Mouse (Mus musculus) G1E (cell line): Measurements from ENCODE around the gene Bag5. TPM values are rescaled to one million over a fixed set of nuclear protein-coding genes. Genes with fewer than 3 reads are reported as not detected.
A peak's percentile ranks its signal among the peaks of the same experiment; 100 is the strongest.

Source experiments
- ATAC-seq: 2 replicates; pipeline ENCODE4 v1.8.0; 2016; ENCODE audit warnings: mild to moderate bottlenecking; ENCODE audit not compliant: insufficient number of reproducible peaks, poor library complexity, low FRiP score, severe bottlenecking; ENCODE audit errors: extremely low read depth
- DNase-seq: peaks from one replicate; pipeline ENCODE4 v3.0.0; 2012; ENCODE audit warnings: low spot score
- H3K27me3 ChIP-seq: 2 replicates; pipeline ENCODE4 v1.6.1; 2012; ENCODE audit warnings: mild to moderate bottlenecking, low read length, inconsistent platforms; ENCODE audit not compliant: insufficient read depth
- H3K36me3 ChIP-seq: replicated peaks from 2 replicates; pipeline ENCODE3; 2012; ENCODE audit warnings: mild to moderate bottlenecking, inconsistent platforms
- H3K4me1 ChIP-seq: 2 replicates; pipeline ENCODE4 v1.6.1; 2012; ENCODE audit warnings: low read depth, low read length, inconsistent platforms, mixed read lengths; ENCODE audit not compliant: insufficient read depth
- H3K4me3 ChIP-seq: 2 replicates; pipeline ENCODE4 v1.5.1; 2012; ENCODE audit warnings: low read depth, mild to moderate bottlenecking, inconsistent platforms, low read length, moderate library complexity, mixed read lengths
- H3K9me3 ChIP-seq: replicated peaks from 2 replicates; pipeline ENCODE4 v1.6.1; 2012; ENCODE audit warnings: inconsistent platforms
- CTCF ChIP-seq: IDR thresholded peaks from 2 replicates; pipeline ENCODE4 v1.5.1; 2012; ENCODE audit warnings: low read depth, low read length, inconsistent platforms, mixed read lengths
- GATA1 ChIP-seq: IDR thresholded peaks from 2 replicates; pipeline ENCODE4 v1.6.1; 2012; ENCODE audit warnings: borderline replicate concordance, low read length, inconsistent platforms, mixed read lengths
- GATA2 ChIP-seq: IDR thresholded peaks from 2 replicates; pipeline ENCODE4 v1.6.1; 2012; ENCODE audit warnings: low read depth, low read length, inconsistent platforms, borderline replicate concordance
- POLR2AphosphoS5 ChIP-seq: IDR thresholded peaks from 2 replicates; pipeline ENCODE4 v1.6.1; 2012; ENCODE audit warnings: low read depth, low read length, inconsistent platforms; ENCODE audit not compliant: insufficient replicate concordance
- TAL1 ChIP-seq: conservative IDR thresholded peaks from 2 replicates; pipeline ENCODE4 v1.6.1; 2012; ENCODE audit warnings: low read depth, low read length, inconsistent platforms, mixed read lengths
- polyA plus RNA-seq: library from polyadenylated mRNA; stranded (reverse); fragments of >175 nt; gene quantifications from 2 replicates; pipeline ENCODE4 v1.2.3, GENCODE M21; 2012
- total RNA-seq, 2 experiments: library from RNA; stranded (forward) in 1 of 2; stranded (reverse) in 1 of 2; fragments of 200-1000 nt in 1 of 2; fragments of >200 nt in 1 of 2; fragmentation: Nextera tagmentation in 1 of 2; gene quantifications; 2 replicates each; pipeline ENCODE4 v1.2.3; 2014 to 2017

Gene Bag5
- total and polyA plus RNA-seq, 3 experiments, result 20.3 to 52.8 (median 32.4) TPM

- ATAC-seq (no peak), DNase-seq (no peak)
- H3K4me3 ChIP-seq, result no peak overlapping the region
- TF ChIP-seq CTCF, result no peak
- TF ChIP-seq TAL1, result no peak
- TF ChIP-seq POLR2AphosphoS5, result no peak
- no peak for TF ChIP-seq GATA2
- TF ChIP-seq GATA1, result no peak
- H3K4me1 ChIP-seq, result peaks cover 34% of the 10 kb centered on the region
- H3K27me3 ChIP-seq, result no peaks in the 10 kb centered on the region
- no peaks in the 10 kb centered on the region for H3K9me3 ChIP-seq
- H3K36me3 ChIP-seq, result peaks cover 21% of the 10 kb centered on the region
These were observed 34.4 kb upstream of the Bag5 start for GRCm38 (mm10) chr12:111747421-111747820.

DNA sequence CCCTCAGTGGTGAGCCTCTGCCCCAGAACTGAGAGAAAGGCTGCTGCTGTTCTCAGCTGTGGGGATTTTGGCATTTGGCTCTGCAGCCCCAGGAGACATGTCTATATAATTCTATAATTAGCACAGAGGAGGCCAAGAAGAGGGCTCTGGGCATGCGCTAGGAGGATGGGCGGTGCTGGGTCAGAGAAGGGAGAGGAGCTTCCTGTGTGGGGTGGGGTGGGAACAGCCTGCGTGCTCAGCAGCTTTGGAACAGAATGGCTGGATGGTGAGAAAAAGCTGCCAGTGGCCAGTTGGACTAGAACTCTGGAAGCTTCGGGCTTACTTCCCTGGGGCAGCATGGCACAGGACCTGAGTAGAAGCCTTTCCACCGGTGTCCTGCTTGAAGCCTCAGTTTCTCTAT, 33.0 kb upstream of the Bag5 start:
- H3K27me3 ChIP-seq, result no peaks in the 10 kb centered on the region
- H3K4me3 ChIP-seq, result peak overlapping the region; percentile 29; the same call in 1 of the 2 replicates
- no peaks in the 10 kb centered on the region for H3K9me3 ChIP-seq
- peaks cover 26% of the 10 kb centered on the region for H3K36me3 ChIP-seq
- ATAC-seq (peak; percentile 93), DNase-seq (peak; percentile 83)
- TF ChIP-seq GATA2, result no peak
- TF ChIP-seq POLR2AphosphoS5, result no peak
- no peak for TF ChIP-seq GATA1
- TF ChIP-seq TAL1, result no peak
- TF ChIP-seq CTCF, result no peak
- peaks cover 34% of the 10 kb centered on the region for H3K4me1 ChIP-seq

DNA sequence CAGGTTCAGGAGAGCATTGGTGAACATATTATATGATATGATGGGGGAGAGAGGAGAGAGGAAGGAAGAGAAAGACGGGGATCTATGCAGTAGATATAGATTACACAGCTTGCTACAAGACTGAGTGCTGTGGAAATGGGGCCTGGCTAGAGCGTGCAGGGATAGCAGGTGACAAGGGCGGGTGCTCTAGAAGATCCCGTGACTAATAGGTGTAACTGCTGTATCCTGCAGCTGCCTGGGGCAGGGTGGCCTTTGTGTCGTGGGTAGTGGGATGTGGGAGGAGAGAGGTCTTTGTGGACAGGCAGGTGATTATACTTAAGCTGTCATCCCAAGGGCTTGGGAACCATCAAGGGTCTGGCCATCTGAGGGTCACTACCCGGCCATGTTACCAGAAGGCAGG, 32.2 kb upstream of the Bag5 start:
- ATAC-seq, result no peak

DNA sequence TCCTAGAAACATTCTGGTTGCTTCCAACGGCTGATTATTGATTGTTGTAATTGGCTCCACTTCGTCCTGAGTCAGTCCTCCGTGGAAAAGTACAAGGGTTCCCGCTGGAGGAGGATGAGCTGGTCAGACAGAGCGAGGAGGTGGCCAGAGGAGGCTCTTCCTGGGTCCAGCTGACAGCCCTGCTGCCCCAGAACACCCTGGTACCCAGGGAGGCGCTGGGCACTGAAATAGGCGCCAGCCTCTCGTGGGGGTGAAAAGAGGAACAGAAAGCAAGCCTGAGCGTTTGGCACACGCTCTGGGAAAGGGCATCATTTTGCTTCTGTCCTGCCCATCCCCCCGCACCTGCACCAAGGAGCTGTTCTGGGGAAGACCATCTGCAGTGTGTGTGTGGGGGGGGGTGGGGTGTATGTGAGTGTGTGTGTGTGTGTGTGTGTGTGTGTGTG, 30.9 kb upstream of the Bag5 start:
- no peak for DNase-seq
- peaks cover 34% of the 10 kb centered on the region for H3K4me1 ChIP-seq
- no peak overlapping the region for H3K4me3 ChIP-seq
- no peaks in the 10 kb centered on the region for H3K27me3 ChIP-seq
- peaks cover 39% of the 10 kb centered on the region for H3K36me3 ChIP-seq
- no peaks in the 10 kb centered on the region for H3K9me3 ChIP-seq
- ATAC-seq, result no peak
- TF ChIP-seq POLR2AphosphoS5 (no peak), GATA1 (no peak), CTCF (no peak), GATA2 (no peak), TAL1 (no peak)

More for the DNA sequence above, 32.2 kb upstream of the Bag5 start:
- TF ChIP-seq TAL1, result no peak
- TF ChIP-seq CTCF, result no peak
- TF ChIP-seq POLR2AphosphoS5, result no peak
- no peak for TF ChIP-seq GATA1
- TF ChIP-seq GATA2, result no peak
- peaks cover 34% of the 10 kb centered on the region for H3K4me1 ChIP-seq
- no peaks in the 10 kb centered on the region for H3K27me3 ChIP-seq
- no peak overlapping the region for H3K4me3 ChIP-seq
- DNase-seq, result no peak
- no peaks in the 10 kb centered on the region for H3K9me3 ChIP-seq
- peaks cover 28% of the 10 kb centered on the region for H3K36me3 ChIP-seq

DNA sequence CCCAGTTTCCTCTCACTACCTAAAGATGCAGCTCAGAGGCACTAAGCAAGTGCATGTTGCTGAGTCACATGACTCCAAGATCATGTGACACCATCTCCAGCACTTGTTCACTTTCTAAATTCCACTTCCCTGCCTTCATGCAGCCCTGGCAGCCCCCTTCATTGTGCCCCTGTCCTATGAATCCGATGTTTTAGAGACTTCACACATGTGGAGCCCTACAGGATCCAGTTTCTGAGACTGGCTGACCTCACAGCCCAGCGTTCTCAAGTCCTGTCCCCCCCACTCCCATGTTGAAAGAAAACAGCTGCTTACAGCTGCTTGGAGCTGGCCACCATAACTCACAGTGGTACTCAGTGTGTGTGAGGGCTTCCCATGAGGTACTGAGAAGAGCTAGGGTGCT, 30.4 kb upstream of the Bag5 start:
- peaks cover 34% of the 10 kb centered on the region for H3K4me1 ChIP-seq

GRCm38 (mm10) chr12:111741338-111741737, 28.3 kb upstream of the Bag5 start:
- Histone ChIP-seq H3K36me3 (peaks cover 51% of the 10 kb centered on the region), H3K4me3 (no peak overlapping the region), H3K4me1 (peaks cover 30% of the 10 kb centered on the region), H3K9me3 (no peaks in the 10 kb centered on the region), H3K27me3 (no peaks in the 10 kb centered on the region)
- ATAC-seq (no peak), DNase-seq (no peak)
- TF ChIP-seq CTCF (no peak), GATA1 (no peak), TAL1 (no peak), POLR2AphosphoS5 (no peak), GATA2 (no peak)

More for the DNA sequence above, 30.4 kb upstream of the Bag5 start:
- TF ChIP-seq GATA2 (no peak), GATA1 (no peak), CTCF (no peak), TAL1 (no peak), POLR2AphosphoS5 (no peak)
- ATAC-seq (no peak), DNase-seq (no peak)
- Histone ChIP-seq H3K27me3 (no peaks in the 10 kb centered on the region), H3K4me3 (no peak overlapping the region), H3K9me3 (no peaks in the 10 kb centered on the region), H3K36me3 (peaks cover 42% of the 10 kb centered on the region)
